Mouse (Mus musculus) hindlimb bud, embryonic 11.5 days (tissue): ENCODE data around the gene Agk.

Experiments used
- DNase-seq: peaks from one replicate; pipeline ENCODE4 v3.0.0-alpha.2; 2012; ENCODE audit warnings: low read depth, low spot score; ENCODE audit errors: extremely low spot score

Gene Agk

GRCm38 (mm10) chr6:40411085-40411484 lies 86.1 kb downstream of the Agk start:
- DNase-seq: no peak

GRCm38 (mm10) chr6:40413046-40413445 lies 88.1 kb downstream of the Agk start:
- DNase-seq: no peak

GRCm38 (mm10) chr6:40413565-40413964 lies 88.6 kb downstream of the Agk start:
- DNase-seq: no peak

GRCm38 (mm10) chr6:40415799-40416198 lies 90.8 kb downstream of the Agk start:
- no peak for DNase-seq

DNA sequence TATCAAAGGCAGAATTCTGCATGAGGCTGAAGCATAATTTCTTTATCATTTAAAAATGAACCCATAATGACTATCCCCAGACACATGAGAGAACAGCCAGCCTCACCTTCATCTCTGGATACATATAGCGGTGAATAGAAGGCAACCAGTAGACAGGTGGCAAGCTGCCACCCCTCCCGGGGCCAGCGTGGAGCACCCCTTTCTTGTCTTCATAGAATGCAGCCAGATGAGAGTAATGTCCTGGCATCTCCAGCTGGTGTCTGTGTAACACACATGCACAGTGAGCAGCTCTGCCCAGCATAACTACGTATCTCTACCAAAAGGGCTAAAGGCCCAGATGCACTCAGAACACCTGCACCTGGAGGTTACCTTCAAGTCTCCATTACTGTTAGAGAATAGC lies 93.4 kb downstream of the Agk start:
- DNase-seq: no peak

GRCm38 (mm10) chr6:40421099-40421498 lies 96.1 kb downstream of the Agk start:
- no peak for DNase-seq

GRCm38 (mm10) chr6:40423013-40423412 lies 98.0 kb downstream of the Agk start:
- no peak for DNase-seq

GRCm38 (mm10) chr6:40423774-40424173 lies 98.8 kb downstream of the Agk start:
- no peak for DNase-seq

GRCm38 (mm10) chr6:40427441-40427840 lies 102.5 kb downstream of the Agk start:
- no peak for DNase-seq

DNA sequence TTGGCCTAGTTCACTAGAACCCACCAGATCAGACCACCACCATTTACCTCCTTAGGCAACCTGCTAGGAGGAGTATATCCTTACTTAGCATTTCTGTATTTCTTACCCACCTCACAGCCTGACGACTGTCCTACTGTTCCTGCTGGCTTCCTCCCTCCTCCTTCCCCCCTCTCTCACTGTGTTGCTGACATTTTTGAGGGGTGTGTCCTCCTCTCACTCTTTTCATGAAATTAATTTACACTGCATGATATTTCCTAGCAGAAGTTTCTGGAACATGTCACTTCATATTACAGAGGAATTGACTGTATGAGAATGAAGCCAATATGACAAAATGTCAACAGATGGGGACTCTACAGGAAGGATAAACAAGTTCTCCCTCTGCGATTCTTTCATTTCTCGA lies 103.7 kb downstream of the Agk start:
- DNase-seq: no peak

DNA sequence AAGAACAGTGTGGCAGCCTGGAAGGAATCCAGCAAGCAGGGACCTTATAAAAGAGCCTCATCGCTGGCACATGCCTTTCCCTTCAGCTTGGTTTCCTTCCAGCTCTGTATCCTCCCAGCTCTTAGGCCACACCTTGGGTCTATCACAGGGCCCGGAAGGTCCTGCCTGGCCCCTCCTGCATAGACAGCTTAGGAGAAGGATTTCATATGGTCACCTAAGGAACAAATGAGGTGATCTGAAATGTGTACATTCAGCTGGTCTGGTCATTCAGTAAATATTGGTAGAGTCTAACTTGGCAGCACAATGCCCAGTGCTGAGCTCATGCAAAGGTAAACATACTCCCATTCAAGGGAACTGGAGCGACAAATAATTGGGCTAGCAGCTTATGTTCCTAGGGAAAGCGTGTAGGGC lies 104.6 kb downstream of the Agk start:
- DNase-seq: no peak

DNA sequence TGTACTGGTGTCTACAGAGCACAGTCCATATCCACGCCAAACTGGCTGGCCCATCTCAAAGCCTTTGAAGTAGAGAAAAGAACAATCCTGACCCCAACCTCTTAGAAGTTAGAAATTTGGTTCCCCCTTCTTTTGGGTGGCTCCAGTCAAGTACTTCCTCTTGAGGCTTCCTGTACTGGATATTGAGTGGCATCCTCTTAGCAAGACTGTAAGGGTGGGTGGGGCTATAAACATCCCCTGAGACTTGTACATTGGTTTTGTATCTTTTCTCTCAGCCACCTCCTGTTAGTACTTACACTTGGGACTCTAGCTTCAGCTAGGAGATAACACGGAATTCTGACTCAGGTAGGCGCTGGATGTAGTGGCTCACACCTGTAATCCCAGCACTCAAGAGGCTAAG lies 105.3 kb downstream of the Agk start:
- DNase-seq: no peak

- DNase-seq: no peak
These were observed 105.9 kb downstream of the Agk start for GRCm38 (mm10) chr6:40430878-40431277.

- no peak for DNase-seq
These were observed 106.4 kb downstream of the Agk start for GRCm38 (mm10) chr6:40431356-40431755.

DNA sequence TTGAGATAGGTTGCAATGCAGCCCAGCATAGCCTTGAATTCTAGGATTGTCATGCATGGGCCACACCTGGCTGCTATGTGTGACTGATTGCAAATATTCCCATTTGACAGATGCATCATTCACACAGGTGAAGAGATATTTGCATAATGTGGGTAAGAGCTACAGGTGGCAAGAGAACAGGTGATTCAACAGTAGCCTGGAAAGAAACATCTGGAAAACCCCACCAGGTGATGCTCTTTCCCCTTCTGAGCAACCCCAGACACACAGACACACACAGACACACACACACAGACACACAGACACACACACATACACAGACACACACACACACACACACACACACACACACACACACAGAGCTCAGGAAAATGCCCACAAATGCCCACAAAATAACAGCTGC lies 106.8 kb downstream of the Agk start:
- DNase-seq: no peak

GRCm38 (mm10) chr6:40432346-40433275 lies 107.6 kb downstream of the Agk start:
- DNase-seq: no peak

DNA sequence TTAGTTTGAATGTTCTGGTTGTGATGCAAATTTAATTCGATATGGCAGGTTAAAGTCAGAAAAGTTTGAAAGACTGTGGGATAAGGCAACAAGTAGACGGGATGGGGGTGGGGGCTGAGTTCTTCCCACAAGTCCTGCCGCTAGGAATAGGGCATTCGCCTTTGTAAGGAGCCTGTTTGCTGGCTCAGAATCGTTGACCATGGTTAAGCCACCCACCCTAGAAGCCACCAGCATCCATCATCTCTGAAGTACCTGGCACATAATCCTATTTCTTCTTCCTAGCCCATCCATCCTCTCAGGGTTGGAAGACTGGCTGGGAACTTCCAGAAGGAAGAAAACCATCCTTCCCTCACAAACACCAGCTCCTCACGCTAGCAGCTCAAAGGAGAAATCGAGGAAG lies 109.7 kb downstream of the Agk start:
- no peak for DNase-seq

DNA sequence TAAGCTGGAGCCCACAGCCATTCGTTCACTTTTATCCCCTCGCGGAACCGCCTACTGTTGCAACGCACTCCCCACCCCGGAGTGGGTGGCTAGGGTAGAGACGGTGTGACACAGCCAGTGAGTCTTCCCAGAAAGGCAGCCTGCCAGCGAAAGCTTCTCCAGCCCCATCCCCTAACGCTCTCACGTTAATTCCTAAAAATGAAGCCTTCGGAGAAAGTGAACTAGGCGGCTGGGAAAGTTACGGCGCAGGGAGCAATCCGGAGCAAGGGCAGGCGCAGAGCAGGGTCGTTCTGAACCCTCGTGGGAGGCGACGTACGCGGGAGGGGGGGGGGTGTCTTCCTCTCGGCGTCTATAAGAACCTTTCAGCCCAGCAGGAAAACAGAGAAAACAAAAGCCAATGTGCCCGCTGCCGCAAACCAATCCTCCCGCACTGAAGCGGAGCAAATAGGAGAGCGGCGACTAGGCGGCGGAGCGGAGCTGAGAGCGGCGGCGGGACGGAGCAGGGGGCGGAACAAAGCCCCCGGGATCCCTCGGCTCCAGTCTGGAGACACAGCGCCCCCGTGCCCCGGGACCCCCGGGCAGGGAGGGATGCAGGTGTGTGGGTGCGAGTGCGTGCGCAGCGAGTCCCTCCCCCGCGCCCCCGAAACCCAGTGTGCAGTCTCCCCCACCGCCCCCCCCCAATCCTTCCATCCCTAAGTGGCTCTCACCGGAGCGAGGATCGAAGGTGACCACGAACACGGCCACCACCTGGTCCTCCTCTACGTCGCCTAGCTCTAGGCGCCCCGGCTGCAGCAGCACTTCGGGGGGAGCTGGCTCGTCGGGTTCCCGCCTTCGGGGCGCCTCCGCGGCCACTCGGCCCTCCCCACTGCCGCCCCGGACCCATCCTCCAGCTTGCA lies 110.4 kb downstream of the Agk start:
- no peak for DNase-seq

- DNase-seq: no peak
These were observed 111.1 kb downstream of the Agk start, which contains the start of gene E330009J07Rik for GRCm38 (mm10) chr6:40436047-40436483. Gene E330009J07Rik, minus strand, starts transcription at chr6:40436135.

DNA sequence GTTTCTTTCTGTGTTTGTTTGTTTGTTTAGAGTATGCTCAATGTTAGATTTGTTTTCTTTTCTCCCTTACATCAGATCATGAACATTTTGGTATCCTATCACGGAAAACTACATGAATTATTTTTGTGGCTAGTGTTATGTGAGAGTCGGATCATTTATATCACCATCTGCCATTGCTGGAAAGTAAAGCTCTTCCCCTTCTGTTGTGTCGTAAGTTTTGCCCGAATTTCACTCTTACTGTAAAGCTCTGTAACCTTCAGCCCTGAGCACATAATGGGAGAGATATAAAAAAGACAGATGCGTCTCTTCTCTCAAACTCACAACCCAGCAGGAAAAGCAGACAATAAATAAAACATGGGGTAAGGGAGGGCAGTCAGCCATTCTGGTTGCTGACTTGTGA lies 114.0 kb downstream of the Agk start, which contains the start of gene Wee2:
Gene Wee2 (plus strand): TSS at position 153 of the 400 bp plus-strand sequence.
- DNase-seq: no peak

DNA sequence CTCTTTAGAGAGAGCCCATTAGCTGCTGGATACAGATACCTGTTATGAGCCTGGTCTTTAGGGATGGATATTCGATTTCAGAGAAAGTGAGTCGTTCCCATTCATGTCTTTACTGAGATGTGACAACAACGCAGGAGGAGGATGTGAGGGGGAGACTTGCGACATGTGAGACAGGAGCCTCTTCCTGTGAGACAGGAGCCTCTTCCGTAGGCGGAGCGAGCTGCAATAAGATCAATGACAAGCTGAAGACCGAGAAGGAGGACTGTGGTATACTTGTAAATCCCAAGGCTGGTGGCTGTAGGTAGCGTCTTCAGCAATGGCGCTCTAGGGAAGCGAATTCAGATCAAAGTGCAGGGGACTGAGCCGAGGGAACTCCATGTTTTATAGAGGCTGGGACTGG lies 114.8 kb downstream of the Agk start:
- no peak for DNase-seq

DNA sequence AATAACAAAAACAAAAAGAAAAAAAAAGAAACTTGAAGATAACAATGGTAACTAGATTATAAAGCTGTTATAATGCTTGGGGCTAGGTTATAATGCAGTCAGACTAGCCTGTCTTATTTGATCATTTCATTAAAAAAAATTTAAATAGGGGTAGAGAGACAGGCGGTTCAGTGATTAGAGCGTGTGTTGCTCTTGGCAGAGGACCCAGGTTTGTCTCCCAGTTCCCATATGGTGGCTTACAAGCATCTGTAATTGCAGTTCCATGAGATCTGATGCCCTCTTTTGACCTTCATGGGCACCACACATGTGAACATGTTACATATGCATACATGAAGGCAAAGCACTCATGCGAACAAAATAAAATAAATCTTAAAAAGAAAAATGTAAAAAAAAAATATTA lies 116.3 kb downstream of the Agk start:
- no peak for DNase-seq
